ENCODE assay signal across 8 mouse cellular contexts in the genomic region with DNA sequence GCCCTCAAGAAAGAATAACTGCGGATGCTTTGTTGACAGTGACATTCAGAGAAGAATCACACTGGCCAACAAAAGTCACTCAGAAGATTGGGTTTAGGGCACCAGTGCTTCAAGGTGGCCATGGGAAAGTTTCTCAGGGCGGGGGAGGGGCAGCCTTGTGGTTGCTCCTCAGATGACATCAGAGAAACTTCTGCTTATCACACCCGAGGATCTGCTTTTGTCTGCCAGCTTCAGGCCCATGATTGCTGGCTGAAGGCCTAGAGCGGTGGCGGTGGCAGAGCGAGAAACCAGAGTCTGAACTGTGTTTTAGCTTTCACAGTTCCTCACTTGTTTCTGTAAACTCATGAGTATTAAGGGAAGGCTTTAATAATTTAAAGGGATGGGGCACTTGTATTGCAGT. TPM values are rescaled to one million over a fixed set of nuclear protein-coding genes. Genes with fewer than 3 reads are reported as not detected.
DNase-seq lines count a peak whose midpoint lies in the region; ATAC-seq and TF ChIP-seq lines count a peak whose summit lies in the region.

No protein-coding gene starts in this region.

- DNase-seq in kidney, adult 2 months: peak; percentile 72
- DNase-seq in T-cell, adult 2 months (ENCODE audit: low spot score): peak; percentile 94
- DNase-seq in induced T-regulatory cell, adult 2 months (ENCODE audit: low read depth): peak; percentile 98
- peak; percentile 41 for DNase-seq in retina, embryonic 14.5 days (ENCODE audit: low spot score)
- DNase-seq in frontal cortex, postnatal 14 days (ENCODE audit: low spot score in 2 of 2): no peak
- no peak for DNase-seq in cerebellum, postnatal 4 days (ENCODE audit: low spot score in 2 of 2)
- no peak for DNase-seq in gastrocnemius, adult 8-10 months (ENCODE audit: low spot score in 2 of 2)

- WGBS in kidney, adult 2 months: 56% methylated on average over 6 of the region's 6 CpGs
- WGBS in kidney, embryonic 15.5 days: 37% methylated on average over 6 of the region's 6 CpGs

- no peak overlapping the region for H3K9ac ChIP-seq in kidney, embryonic 15.5 days

- ATAC-seq in kidney, embryonic 15.5 days (replicated peaks; ENCODE audit: low FRiP score): no peak

- H3K27ac ChIP-seq in kidney, adult 2 months (ENCODE audit: insufficient read depth, low read depth, low read length): peak overlapping the region; percentile 37
- H3K27ac ChIP-seq in kidney, embryonic 15.5 days: no peak overlapping the region

- H3K36me3 ChIP-seq in kidney, adult 2 months (ENCODE audit: control insufficient read depth, insufficient read depth, low read length): no peaks in the 10 kb centered on the region
- H3K36me3 ChIP-seq in kidney, embryonic 15.5 days: no peaks in the 10 kb centered on the region

- H3K4me3 ChIP-seq in kidney, adult 2 months (ENCODE audit: insufficient read depth, low read depth, low read length): no peak overlapping the region
- H3K4me3 ChIP-seq in kidney, embryonic 15.5 days (replicated peaks): no peak overlapping the region

- no peak for TF ChIP-seq POLR2A in kidney, adult 2 months (IDR thresholded peaks at IDR 0.05; ENCODE audit: low read depth, low read length)

- no peaks in the 10 kb centered on the region for H3K9me3 ChIP-seq in kidney, embryonic 15.5 days (replicated peaks)

- H3K4me1 ChIP-seq in kidney, adult 2 months (ENCODE audit: control insufficient read depth, insufficient read depth, low read length): 0 out of 2 replicates have a peak, but pooled peaks cover 3% of the 10 kb centered on the region
- peaks cover 8% of the 10 kb centered on the region for H3K4me1 ChIP-seq in kidney, embryonic 15.5 days

- no peaks in the 10 kb centered on the region for H3K27me3 ChIP-seq in kidney, adult 2 months (replicated peaks; ENCODE audit: control insufficient read depth, insufficient read depth, low read length)
- no peaks in the 10 kb centered on the region for H3K27me3 ChIP-seq in kidney, embryonic 15.5 days

- no peak overlapping the region for H3K4me2 ChIP-seq in kidney, embryonic 15.5 days

- TF ChIP-seq CTCF in kidney, adult 2 months (conservative IDR thresholded peaks at IDR 0.05; ENCODE audit: insufficient read depth, insufficient read length, low read depth, low read length): no peak

RNA-seq across cellular contexts. Expression of gene Prkch, which starts 13.6 kb away (rescaled TPM):
- polyA plus RNA-seq in kidney, adult 2 months (2012; rRNA removed): 8.4 and 9.5 TPM in 2 replicates
- 10.9 and 11.9 TPM in 2 replicates for polyA plus RNA-seq in kidney, embryonic 15.5 days (2015; fragmentation: Nextera tagmentation; extraction: Ambion mirVana)
- 1 to 10 TPM; 4.3 to 5.8 (median 4.9) TPM for total RNA-seq in gastrocnemius, adult 8-10 months (2022)

RNA-seq across cellular contexts. Expression of gene Tmem30b, which starts 52.0 kb away (rescaled TPM):
- 16.5 and 22.3 TPM in 2 replicates for polyA plus RNA-seq in kidney, adult 2 months (2012; rRNA removed)
- polyA plus RNA-seq in kidney, embryonic 15.5 days (2015; fragmentation: Nextera tagmentation; extraction: Ambion mirVana): 9.8 and 11.6 TPM in 2 replicates
- under 1 TPM; 0.24 to 0.52 (median 0.36) TPM for total RNA-seq in gastrocnemius, adult 8-10 months (2022)

Comparison
In these comparisons a context has a peak if more than half of its experiments do, and no peak if none do; other contexts are left out.
1. DNase-seq: peak in kidney, adult 2 months (single experiment), T-cell, adult 2 months (single experiment), induced T-regulatory cell, adult 2 months (single experiment) and retina, embryonic 14.5 days (single experiment); none in frontal cortex, postnatal 14 days (0 of 2), cerebellum, postnatal 4 days (0 of 2) and gastrocnemius, adult 8-10 months (0 of 2).